Mouse (Mus musculus) gonadal fat pad, adult 2 months (tissue): ENCODE results near the gene Zfp286. TPM values are rescaled to one million over a fixed set of nuclear protein-coding genes. Genes with fewer than 3 reads are reported as not detected.
A peak's percentile ranks its signal among the peaks of the same experiment; 100 is the strongest.
"Not testable (repeated sequence)": the region's sequence is repeated elsewhere in the genome, so short reads cannot be mapped to it uniquely, and the experiment has no call there.

Source experiments
- DNase-seq: peaks from one replicate; pipeline ENCODE4 v3.0.0-alpha.2; 2012; ENCODE audit warnings: low read depth
- polyA plus RNA-seq: library from polyadenylated mRNA; depleted of rRNA; stranded (reverse); fragments of >200 nt; gene quantifications from 2 replicates; pipeline ENCODE4 v1.2.3, GENCODE M21; 2012

Zfp286 gene
- polyA plus RNA-seq, 1 experiment: 1.4 TPM

DNA sequence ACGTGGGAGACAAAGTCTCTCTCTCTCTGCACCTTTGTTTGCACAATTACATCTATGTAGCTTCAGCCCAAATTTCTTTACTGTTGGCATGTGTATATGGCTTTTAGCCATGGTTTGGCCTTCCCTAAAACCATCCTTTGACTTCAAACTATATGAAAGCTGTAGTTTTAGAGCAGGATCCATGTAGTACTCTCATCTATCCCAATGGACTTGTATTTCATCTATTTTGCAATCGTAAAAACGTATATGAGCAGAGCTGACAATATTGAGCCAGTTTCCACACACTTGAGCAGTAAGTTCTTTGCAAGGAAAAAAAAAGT is 315 bp upstream of the Zfp286 start:
- DNase-seq: no peak

- DNase-seq: no peak
Measured at GRCm38 (mm10) chr11:62776510-62776909, 12.8 kb downstream of the Zfp286 start.

GRCm38 (mm10) chr11:62760755-62761457 is 28.4 kb downstream of the Zfp286 start:
- DNase-seq: no peak

DNA sequence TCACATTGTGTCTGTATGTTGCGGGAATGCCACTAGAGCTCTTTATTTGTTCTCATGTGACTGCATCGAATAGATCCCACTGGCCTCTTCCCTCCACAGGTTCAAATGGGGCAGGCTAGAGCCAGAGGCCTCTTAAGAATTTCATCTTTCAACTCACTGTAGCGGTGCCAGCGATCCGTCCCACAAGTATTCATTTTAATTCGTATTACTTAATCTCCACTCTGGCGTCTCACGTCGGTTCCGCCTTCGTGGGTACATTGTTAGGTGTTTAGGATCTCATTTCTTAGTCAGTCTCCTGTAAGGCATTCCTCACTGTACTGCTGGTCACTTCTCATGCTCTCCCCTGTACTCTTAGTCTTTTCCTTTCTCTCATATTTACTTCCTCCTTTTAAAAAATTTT is 30.8 kb downstream of the Zfp286 start:
- DNase-seq: no peak

DNA sequence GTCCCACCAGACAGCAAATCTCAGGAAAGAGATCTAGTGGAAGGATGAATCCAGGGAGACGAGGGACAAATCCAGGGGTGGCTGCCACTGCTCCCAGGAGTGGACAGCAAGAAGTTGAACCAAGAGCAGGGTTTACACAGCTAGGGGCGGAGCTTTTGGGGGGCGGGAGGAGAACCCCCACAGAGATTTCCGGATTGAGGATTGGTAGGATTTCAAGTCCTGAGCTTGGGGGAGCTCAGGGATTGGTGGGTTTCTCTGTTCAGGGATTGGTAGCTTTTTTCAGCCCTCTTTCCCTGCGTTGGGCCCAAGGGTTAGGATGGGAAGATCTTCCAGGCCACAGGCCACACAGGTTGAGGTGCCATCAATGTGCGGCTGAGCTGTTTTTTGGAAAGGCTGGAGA is 31.4 kb downstream of the Zfp286 start:
- no peak for DNase-seq

DNA sequence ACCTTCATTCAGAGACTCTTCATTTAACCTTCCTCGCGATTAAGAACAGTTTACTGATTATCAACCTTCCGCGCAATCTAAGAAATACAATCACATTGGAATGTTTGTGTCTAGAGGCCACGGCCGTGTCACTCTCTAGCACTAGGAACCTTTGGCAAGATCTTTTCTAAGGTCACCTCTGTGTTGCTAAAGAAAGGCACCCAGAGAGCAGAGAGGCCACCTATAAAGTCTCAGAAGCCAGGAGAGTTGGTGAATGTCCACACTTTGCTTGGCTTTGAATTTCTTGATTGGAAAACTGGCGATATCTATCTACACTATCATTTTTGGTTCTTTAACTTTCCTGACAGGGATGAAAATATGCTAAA is 32.1 kb downstream of the Zfp286 start:
- DNase-seq: no peak

- peak; percentile 20 for DNase-seq
Measured at GRCm38 (mm10) chr11:62756456-62757142, 32.7 kb downstream of the Zfp286 start.

GRCm38 (mm10) chr11:62752780-62753179 is 36.5 kb downstream of the Zfp286 start, which contains the start of gene Gm10428:
Gene Gm10428, plus strand, starts transcription at chr11:62753100.
- DNase-seq: no peak

- no peak for DNase-seq
Measured at GRCm38 (mm10) chr11:62752191-62752590, 37.1 kb downstream of the Zfp286 start.

GRCm38 (mm10) chr11:62749445-62749844 is 39.8 kb downstream of the Zfp286 start:
- not testable (repeated sequence) for DNase-seq

GRCm38 (mm10) chr11:62748062-62748461 is 41.2 kb downstream of the Zfp286 start:
- no peak for DNase-seq

DNA sequence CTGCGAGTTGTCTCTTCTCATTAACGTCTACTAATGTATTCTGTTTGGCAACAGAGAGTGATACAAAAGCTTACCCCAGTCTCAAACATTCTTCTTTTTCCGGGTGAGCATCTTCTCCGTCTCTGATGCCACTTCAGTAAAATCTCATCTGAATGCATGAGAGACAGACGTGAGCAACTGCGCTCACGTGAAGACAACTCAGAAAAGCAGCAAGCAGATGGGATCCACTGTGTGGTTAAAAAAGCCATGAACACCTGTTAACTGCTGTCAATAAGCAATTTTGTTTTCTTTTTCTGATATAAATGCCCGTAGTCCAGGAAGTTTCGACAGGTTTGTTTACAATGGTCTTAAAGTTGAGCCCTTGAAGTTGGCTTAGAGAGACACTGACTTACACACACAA is 42.0 kb downstream of the Zfp286 start:
- DNase-seq: no peak

- DNase-seq: no peak
Measured at GRCm38 (mm10) chr11:62746001-62746533, 43.2 kb downstream of the Zfp286 start.

GRCm38 (mm10) chr11:62744103-62744502 is 45.2 kb downstream of the Zfp286 start:
- DNase-seq: no peak

GRCm38 (mm10) chr11:62742261-62742957 is 46.9 kb downstream of the Zfp286 start:
- DNase-seq: no peak

DNA sequence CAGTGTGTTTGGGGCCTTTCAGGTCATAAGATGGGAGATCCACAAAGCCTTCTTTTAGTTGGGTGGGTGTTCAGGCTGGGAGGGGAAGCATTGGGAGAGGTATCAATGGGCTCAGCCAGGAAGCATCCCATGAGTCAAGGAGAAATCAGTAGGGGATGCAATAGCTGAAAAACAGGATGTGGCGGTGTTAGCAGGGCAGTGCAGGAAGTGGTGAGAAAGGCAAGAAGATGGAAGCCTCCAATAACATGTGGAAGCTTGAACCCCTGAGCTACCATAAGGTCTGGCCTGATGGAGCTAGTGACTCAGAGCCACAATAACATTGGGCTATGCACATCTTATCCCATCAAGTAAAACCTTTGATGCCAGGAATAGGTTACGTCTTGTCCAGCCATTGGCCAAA is 48.1 kb downstream of the Zfp286 start:
- no peak for DNase-seq

GRCm38 (mm10) chr11:62732665-62733064 is 56.6 kb downstream of the Zfp286 start:
- no peak for DNase-seq

DNA sequence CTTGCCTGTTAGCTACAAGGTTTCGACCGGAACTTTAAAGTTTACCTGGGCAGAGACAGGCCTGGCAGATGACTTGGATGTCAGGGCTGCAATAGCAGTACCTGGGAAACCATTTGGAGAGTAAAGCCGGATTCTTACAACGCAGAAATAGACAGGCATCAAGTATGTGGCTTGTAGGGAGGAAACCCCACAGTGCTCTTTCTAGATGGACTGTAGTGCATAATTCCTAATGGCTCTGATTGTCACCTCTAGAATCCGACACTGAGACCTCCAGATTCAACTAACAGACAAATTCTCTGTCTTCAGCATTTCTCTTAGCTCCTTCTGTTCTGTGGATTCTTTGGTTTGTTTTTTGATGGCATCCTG is 57.3 kb downstream of the Zfp286 start:
- no peak for DNase-seq

DNA sequence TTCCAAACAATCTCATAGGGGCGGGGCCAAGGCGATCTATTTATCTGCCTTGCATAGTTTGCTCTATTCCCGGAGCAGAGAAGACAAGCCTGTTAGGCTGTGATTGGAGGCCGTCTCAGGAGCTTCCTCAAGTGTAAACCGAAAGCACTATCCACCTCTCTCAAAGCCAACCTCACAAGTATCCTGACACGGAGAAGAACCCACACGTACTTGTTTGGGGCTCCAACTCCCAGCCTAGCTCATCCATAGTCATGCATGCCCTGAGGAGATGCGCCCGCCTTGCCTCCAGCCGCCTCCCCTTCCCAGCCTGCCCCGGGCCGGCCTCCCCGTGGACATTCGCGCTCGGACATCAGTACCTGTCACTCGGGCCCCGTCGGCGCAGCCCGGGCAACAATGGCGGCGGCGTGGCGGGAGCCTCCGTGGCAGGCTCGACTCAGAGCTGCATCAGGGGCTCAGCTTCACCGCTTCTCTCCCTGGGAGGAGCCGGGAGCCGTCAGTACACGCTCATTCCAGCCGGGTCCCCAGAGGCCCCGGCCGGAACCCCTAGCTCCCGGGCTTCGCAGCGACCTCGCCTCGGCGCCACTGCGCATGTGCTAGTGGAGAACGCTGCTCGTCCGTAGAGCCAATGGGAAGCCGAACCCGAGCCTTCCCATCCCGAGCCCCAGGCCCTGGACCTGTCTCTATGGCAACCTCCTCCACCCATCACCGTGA is 57.8 kb downstream of the Zfp286 start, which contains the start of gene Zfp287:
Gene Zfp287, minus strand, starts transcription at position 595 of the 711 bp plus-strand sequence.
- no peak for DNase-seq

GRCm38 (mm10) chr11:62728276-62728675 is 61.0 kb downstream of the Zfp286 start:
- no peak for DNase-seq

DNA sequence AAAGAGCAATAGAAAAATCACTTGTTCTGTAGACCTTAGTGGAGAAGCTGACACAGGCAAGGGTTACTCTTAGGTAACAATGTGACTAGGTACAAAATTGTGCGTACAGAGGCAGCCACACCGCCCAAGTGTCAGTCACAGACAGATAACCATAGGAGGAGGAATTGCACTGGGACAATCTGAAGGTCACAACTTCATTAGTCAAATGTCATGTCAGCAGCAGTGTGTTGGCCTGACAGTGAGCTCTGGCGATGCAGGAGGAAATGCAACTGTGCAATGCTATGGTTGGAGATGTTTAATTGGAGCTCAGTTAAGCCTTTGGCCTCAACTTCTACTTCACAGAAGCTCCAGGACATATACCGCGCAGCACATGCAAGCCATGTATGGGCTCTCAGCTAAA is 78.6 kb downstream of the Zfp286 start:
- no peak for DNase-seq

GRCm38 (mm10) chr11:62708252-62708651 is 81.0 kb downstream of the Zfp286 start:
- no peak for DNase-seq
